Mouse (Mus musculus) limb, embryonic 12.5 days (tissue): ENCODE results near the gene Hlf. TPM values are rescaled to one million over a fixed set of nuclear protein-coding genes. Genes with fewer than 3 reads are reported as not detected.

Source experiments
- ATAC-seq: fragments of 200-750 bp; cut with Nextera tagmentation; 2 replicates; pipeline ENCODE4 v1.8.0; 2017; ENCODE audit warnings: low read depth, moderate TSS enrichment; ENCODE audit not compliant: insufficient number of reproducible peaks, insufficient read depth, low FRiP score, low TSS enrichment
- H3K27ac ChIP-seq: fragments of 300-500 bp; sonication (generic); 2 replicates; pipeline ENCODE4 v1.5.1; 2016; ENCODE audit warnings: mild to moderate bottlenecking, moderate library complexity
- H3K27me3 ChIP-seq: fragments of 300-500 bp; sonication (generic); 2 replicates; pipeline ENCODE4 v1.6.1; 2016; ENCODE audit warnings: mild to moderate bottlenecking, moderate library complexity
- H3K36me3 ChIP-seq: fragments of 300-500 bp; sonication (generic); 2 replicates; pipeline ENCODE4 v1.6.1; 2016; ENCODE audit warnings: mild to moderate bottlenecking, moderate library complexity
- H3K4me1 ChIP-seq: fragments of 300-500 bp; sonication (generic); replicated peaks from 2 replicates; pipeline ENCODE4 v1.6.1; 2016
- H3K4me2 ChIP-seq: fragments of 300-500 bp; sonication (generic); 2 replicates; pipeline ENCODE4 v1.6.1; 2016; ENCODE audit warnings: mild to moderate bottlenecking, moderate library complexity
- H3K4me3 ChIP-seq: fragments of 300-500 bp; sonication (generic); replicated peaks from 2 replicates; pipeline ENCODE4 v1.5.1; 2016; ENCODE audit warnings: mild to moderate bottlenecking
- H3K9ac ChIP-seq: fragments of 300-500 bp; sonication (generic); replicated peaks from 2 replicates; pipeline ENCODE4 v1.6.1; 2016; ENCODE audit warnings: mild to moderate bottlenecking, moderate library complexity
- H3K9me3 ChIP-seq: fragments of 300-500 bp; sonication (generic); 2 replicates; pipeline ENCODE4 v1.6.1; 2016; ENCODE audit warnings: mild to moderate bottlenecking, moderate library complexity
- WGBS: fragments of 180-500 bp; shearing (Covaris S2); methylation state at CpG from one replicate; pipeline ENCODE4 v1.1.7; 2016; 5-methylcytosine and 5-hydroxymethylcytosine counted together
- polyA plus RNA-seq: library from polyadenylated mRNA; unstranded; fragments of >200 nt; fragmentation: Nextera tagmentation; extraction: Ambion mirVana; gene quantifications from 2 replicates; pipeline ENCODE4 v1.2.1, GENCODE M21; 2016

Gene Hlf
- polyA plus RNA-seq, 1 experiment from 2014 or later: 0.41 TPM

DNA sequence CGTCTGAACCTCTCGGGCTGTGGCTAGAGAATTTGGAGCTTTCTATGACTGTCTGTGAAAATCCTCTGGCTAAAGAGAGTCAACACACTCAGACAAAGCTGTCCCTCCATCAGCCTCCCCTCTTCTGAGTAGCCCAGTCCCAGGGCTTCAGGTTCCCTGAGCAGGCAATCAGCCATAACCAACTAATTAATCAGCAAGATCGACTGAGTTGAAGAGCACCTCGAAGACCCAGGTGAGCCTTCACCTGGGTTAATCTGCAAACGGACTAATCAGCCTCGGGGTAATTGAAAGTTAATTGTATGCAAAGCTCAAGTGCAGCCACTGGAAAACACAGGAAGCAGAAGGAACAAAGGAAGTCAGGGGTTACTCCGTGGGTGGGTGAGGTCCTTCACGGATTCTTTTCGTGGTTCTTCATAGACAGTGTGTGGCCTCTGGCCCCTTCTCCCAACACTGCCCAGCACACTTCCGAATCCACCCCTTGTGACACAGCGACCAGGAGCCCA, 19.9 kb downstream of the Hlf start:
- no peaks in the 10 kb centered on the region for H3K36me3 ChIP-seq
- no peak overlapping the region for H3K4me3 ChIP-seq
- no peak overlapping the region for H3K9ac ChIP-seq
- H3K4me2 ChIP-seq: peak overlapping the region; percentile 33
- no peak for ATAC-seq
- H3K4me1 ChIP-seq: peaks cover 39% of the 10 kb centered on the region
- no peaks in the 10 kb centered on the region for H3K9me3 ChIP-seq
- H3K27me3 ChIP-seq: no peaks in the 10 kb centered on the region
- 10% methylated on average over 11 of the region's 11 CpGs for WGBS
- no peak overlapping the region for H3K27ac ChIP-seq

DNA sequence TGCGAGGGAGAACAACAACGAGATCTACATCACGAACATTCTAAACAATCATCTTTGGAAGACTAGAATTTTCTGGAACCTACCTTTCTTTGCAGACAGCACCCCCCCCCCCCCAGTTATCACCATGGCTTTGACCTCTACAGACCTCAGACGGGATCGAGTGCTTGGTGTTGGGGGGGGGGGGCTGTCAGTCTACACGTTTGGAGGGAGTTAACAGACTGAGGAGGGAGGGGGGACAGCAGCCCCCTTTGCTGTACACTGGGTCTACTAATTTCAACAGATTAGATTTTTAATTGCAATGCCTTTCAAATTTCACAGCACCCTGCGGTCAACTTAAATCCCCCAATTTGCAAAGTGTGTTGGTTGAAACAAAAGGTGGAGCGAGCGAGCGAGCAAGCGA, 20.3 kb downstream of the Hlf start:
- Histone ChIP-seq H3K4me2 (peak overlapping the region; percentile 33), H3K27me3 (no peaks in the 10 kb centered on the region), H3K4me1 (peaks cover 39% of the 10 kb centered on the region), H3K9me3 (no peaks in the 10 kb centered on the region), H3K27ac (peak overlapping the region; percentile 88; the same call in 1 of the 2 replicates), H3K9ac (no peak overlapping the region), H3K4me3 (no peak overlapping the region), H3K36me3 (no peaks in the 10 kb centered on the region)
- no peak for ATAC-seq
- 38% methylated on average over 11 of the region's 11 CpGs for WGBS

DNA sequence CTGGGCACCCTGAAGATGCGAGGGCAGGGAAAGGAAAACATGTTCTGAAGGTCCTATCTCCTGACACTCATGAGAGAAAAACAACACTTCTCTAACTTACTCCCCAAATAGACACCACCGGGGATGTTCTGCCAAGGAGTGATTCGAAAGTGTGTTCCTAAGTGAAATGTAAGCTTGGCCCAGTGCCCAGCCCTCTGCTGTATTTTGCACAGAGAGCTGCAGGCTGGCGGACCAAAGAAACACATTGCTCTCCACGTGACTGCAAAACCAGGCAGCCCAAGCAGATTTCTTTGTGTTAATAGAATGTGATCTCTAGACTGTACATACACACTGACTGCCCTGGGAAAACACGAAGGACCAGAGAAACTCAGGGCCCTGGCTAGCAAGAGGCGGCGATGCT, 21.1 kb downstream of the Hlf start:
- Histone ChIP-seq H3K9ac (no peak overlapping the region), H3K4me2 (peak overlapping the region; percentile 30), H3K9me3 (no peaks in the 10 kb centered on the region), H3K4me1 (peaks cover 45% of the 10 kb centered on the region), H3K27me3 (no peaks in the 10 kb centered on the region), H3K4me3 (no peak overlapping the region), H3K36me3 (no peaks in the 10 kb centered on the region), H3K27ac (peak overlapping the region; percentile 88)
- peak; percentile 37; the same call in 1 of the 2 replicates for ATAC-seq
- whole genome bisulfite sequencing: 35% methylated on average over 8 of the region's 8 CpGs

DNA sequence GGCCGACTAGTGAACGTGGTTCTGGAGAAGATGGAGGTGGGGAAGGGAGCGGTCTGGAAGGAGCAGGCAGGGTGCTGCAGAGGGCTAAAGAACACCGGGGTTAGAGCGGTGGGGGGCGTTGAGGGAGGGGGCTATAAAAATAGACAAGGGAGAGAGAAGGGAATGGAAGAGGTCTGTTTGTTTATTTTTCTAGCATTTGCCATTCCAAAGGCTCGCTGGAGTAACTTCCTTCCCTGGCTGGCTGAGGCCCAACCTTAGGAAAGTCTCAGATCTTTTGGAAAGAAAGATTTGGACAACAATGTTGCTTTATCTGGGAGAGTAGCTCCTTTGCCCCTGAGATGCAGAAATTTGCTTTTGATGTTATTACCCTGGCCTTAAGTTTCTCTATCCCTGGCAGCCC, 21.6 kb downstream of the Hlf start:
- H3K4me2 ChIP-seq: peak overlapping the region; percentile 30
- H3K9me3 ChIP-seq: no peaks in the 10 kb centered on the region
- H3K27me3 ChIP-seq: no peaks in the 10 kb centered on the region
- no peak overlapping the region for H3K4me3 ChIP-seq
- peak overlapping the region; percentile 88 for H3K27ac ChIP-seq
- WGBS: 22% methylated on average over 7 of the region's 7 CpGs
- no peak overlapping the region for H3K9ac ChIP-seq
- H3K36me3 ChIP-seq: no peaks in the 10 kb centered on the region
- peaks cover 45% of the 10 kb centered on the region for H3K4me1 ChIP-seq
- ATAC-seq: no peak

DNA sequence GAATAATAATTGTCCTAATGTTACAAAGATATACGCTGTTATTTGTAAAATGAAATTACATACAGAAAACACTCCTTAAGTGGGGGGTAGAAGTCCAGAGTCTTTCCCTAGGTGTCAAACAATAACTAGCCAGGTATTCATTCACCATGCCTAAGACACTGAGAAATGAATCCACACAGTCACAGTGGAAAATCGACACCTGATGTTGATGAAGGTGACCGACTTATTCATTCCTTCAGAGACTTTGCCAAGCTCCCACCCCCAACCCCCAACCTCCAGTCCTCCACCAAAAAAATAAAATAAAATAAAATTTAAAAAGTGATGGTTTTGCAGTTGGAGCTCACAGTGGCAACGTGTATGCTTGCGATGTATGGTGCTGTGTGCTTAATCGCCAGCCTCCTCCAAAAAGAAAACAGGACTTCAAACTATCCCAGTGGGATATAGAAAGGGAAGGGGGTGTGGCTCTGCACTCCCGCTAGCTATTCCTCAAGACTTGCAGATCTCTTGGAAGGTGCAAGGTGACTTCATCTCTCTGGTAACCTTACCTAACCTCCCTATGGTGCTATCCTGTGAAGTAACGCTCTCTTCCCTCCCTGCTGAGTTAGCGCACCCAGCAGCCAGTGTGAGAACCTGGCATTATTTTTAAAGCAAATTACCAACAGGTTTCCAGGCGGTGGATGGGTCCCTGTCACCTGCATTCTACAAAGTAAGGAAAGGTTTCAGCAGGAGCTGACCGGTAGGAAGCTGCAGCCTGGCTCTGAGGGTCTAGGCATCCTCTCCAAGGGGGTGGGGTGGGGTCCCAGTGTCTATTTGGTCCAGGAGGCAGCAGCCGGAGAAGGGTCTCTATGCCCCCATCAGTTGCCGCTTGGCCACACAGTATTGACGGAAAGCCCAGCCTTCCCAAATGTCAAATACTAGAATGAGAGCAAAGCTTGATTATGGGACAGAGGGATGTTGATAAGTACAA, 22.5 kb downstream of the Hlf start:
- Histone ChIP-seq H3K4me1 (peaks cover 45% of the 10 kb centered on the region), H3K27ac (peak overlapping the region; percentile 88; the same call in 1 of the 2 replicates)

DNA sequence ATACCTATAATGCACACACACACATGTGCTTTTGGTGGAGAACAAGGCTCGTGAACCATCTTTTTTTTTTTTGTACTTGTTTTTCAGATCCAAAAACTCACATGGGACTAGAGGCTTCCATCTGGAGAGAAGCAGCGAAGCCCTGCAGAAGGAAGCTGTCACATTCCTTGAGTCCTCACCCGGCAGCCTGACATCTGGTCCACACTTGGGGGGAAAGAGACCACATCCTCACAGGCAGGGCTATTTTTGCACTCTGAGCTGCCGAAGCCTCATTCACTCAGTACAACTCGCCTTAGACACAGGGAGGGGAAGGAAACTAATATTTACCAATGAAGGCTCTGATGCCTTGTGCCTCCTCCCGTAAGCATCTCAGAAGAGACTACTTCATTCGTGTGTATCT, 25.8 kb downstream of the Hlf start:
- Histone ChIP-seq H3K4me3 (no peak overlapping the region), H3K4me2 (no peak overlapping the region), H3K9me3 (no peaks in the 10 kb centered on the region), H3K9ac (no peak overlapping the region), H3K36me3 (no peaks in the 10 kb centered on the region), H3K27ac (no peak overlapping the region), H3K27me3 (no peaks in the 10 kb centered on the region), H3K4me1 (peaks cover 24% of the 10 kb centered on the region)
- WGBS: 66% methylated on average over 7 of the region's 7 CpGs
- no peak for ATAC-seq

More for the DNA sequence above, 22.5 kb downstream of the Hlf start:
- H3K4me2 ChIP-seq: no peak overlapping the region
- H3K9me3 ChIP-seq: no peaks in the 10 kb centered on the region
- WGBS: 59% methylated on average over 14 of the region's 14 CpGs
- ATAC-seq: no peak
- no peaks in the 10 kb centered on the region for H3K27me3 ChIP-seq
- no peak overlapping the region for H3K4me3 ChIP-seq
- no peaks in the 10 kb centered on the region for H3K36me3 ChIP-seq
- no peak overlapping the region for H3K9ac ChIP-seq

DNA sequence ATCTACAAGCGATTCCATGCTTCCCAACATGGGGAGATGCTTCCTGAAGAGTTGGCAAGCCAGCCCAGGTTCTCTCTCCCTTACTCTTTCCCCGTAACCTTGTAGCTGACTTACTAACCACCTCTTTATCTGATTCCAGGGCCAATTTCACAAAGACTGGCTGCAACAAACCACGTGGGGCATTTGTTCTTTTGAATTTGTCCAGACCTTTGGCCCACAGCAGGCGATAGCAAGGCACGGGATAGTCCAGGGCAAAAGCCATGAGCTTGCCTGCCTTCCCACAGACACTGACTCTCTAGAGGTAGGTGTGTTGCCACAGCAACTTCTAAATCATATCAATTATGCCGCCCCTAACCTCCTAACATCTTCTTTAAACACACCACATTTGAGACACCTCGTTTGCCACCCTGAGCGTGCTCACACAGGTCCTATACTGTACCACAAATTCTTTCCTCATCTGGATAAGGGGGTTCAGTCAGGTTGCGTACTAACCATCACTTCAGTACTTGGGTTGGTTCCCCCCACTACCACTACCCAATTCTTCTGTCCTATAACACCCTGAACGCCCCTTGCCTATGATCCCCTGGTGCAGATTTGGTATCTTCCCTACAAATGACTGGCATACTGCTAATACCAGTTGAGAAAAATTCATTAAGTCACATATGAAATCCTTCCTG, 26.7 kb downstream of the Hlf start:
- H3K36me3 ChIP-seq: no peaks in the 10 kb centered on the region
- WGBS: 90% methylated on average over 10 of the region's 10 CpGs
- no peak overlapping the region for H3K27ac ChIP-seq
- H3K9ac ChIP-seq: no peak overlapping the region
- peaks cover 15% of the 10 kb centered on the region for H3K4me1 ChIP-seq
- H3K27me3 ChIP-seq: no peaks in the 10 kb centered on the region
- no peak overlapping the region for H3K4me3 ChIP-seq
- ATAC-seq: no peak
- no peak overlapping the region for H3K4me2 ChIP-seq
- H3K9me3 ChIP-seq: no peaks in the 10 kb centered on the region

DNA sequence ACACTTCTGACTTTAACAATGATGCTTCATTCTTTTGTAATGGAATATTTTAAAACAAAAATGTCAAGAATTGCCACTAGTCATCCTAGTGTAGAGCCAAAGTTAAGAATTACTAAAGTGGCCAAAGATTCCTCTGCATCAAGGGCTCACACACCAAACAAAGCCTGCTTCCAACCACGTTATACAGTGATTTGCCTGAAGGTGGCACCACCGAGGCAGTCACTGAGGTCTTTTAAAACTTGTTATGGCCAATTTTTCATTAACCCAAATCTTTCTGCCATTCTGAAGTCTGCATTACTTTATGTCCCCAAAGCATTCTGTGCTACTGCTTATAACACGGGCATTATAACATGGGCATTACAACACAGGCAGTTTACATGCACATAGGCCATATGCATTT, 27.3 kb downstream of the Hlf start:
- Histone ChIP-seq H3K36me3 (no peaks in the 10 kb centered on the region), H3K27ac (no peak overlapping the region), H3K27me3 (no peaks in the 10 kb centered on the region), H3K4me3 (no peak overlapping the region), H3K9me3 (no peaks in the 10 kb centered on the region), H3K4me2 (no peak overlapping the region), H3K9ac (no peak overlapping the region), H3K4me1 (peaks cover 10% of the 10 kb centered on the region)
- ATAC-seq: no peak
- 50% methylated on average over 3 of the region's 3 CpGs for WGBS

DNA sequence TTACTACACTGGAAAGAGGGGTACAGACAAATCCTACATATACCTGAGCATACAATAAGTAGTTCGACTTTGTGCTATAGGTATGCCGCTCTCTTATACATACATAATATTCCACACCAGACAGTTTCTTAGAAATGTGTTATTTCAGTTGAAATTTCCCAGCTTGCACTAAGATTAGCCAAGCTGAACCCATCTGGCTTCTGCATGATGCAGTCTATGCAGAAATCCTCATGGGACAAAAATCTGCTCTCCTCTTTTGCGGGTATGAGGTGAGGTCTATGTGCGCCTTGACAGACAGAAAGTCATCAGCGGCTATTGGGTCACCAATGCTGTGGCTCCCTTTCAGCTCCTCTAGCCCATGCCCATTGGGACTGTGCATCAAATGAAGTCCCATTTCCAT, 30.2 kb downstream of the Hlf start:
- peaks cover 34% of the 10 kb centered on the region for H3K4me1 ChIP-seq
- no peak overlapping the region for H3K9ac ChIP-seq
- H3K4me3 ChIP-seq: no peak overlapping the region
- no peak for ATAC-seq
- H3K27me3 ChIP-seq: no peaks in the 10 kb centered on the region
- no peaks in the 10 kb centered on the region for H3K36me3 ChIP-seq
- H3K9me3 ChIP-seq: no peaks in the 10 kb centered on the region
- H3K4me2 ChIP-seq: no peak overlapping the region
- no peak overlapping the region for H3K27ac ChIP-seq
- WGBS: 95% methylated on average over 5 of the region's 5 CpGs

DNA sequence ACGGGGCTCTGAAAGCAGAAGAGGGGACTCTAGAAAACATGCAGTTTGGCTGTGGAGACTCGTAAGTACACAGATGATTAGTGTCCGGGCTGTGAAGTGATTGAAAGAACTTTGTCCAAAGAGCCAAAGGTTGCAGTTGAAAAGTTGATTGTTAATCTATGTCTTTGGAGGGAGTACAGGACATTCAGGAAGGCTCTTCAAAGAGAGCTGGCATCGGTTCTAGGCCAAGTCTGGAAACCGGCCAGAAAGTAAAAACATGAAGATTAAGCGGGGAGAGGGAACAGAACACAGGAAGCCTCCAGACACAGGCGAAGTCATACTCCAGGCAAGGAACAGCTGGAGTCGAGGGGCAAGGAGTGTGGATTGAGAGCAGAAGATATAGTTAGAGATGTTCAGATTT, 32.6 kb downstream of the Hlf start:
- Histone ChIP-seq H3K27ac (no peak overlapping the region), H3K4me1 (peaks cover 34% of the 10 kb centered on the region), H3K9me3 (no peaks in the 10 kb centered on the region), H3K4me3 (no peak overlapping the region), H3K9ac (no peak overlapping the region), H3K36me3 (no peaks in the 10 kb centered on the region), H3K27me3 (no peaks in the 10 kb centered on the region), H3K4me2 (no peak overlapping the region)
- no peak for ATAC-seq
- WGBS: 80% methylated on average over 8 of the region's 8 CpGs

DNA sequence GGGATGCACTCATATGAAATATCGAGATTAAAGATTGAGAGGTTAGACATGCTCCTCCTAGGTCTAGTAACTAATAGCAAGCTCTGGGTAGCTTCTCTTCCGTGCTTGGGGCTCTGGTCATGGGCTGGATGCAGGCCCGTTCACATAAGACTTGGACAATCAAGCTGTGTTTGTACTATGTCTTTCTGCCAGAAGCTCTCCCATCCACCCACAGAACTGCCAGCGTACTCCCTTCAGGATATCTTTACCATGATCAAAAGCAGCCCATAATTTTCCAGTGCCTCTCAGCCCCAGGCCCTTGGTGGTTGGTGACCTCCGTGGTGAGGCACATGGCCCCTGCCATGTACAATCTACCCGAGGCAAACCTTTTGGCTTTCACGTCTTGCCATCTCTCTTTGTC, 33.3 kb downstream of the Hlf start:
- Histone ChIP-seq H3K4me1 (peaks cover 34% of the 10 kb centered on the region), H3K9ac (no peak overlapping the region), H3K27ac (no peak overlapping the region), H3K9me3 (no peaks in the 10 kb centered on the region), H3K27me3 (no peaks in the 10 kb centered on the region), H3K4me3 (no peak overlapping the region), H3K4me2 (no peak overlapping the region), H3K36me3 (no peaks in the 10 kb centered on the region)
- ATAC-seq: no peak
- WGBS: 85% methylated on average over 7 of the region's 7 CpGs
